ENCODE assay signal across 10 mouse cellular contexts in genomic region chr6:88200693-88201609, GRCm38 (mm10). TPM values are rescaled to one million over a fixed set of nuclear protein-coding genes. Genes with fewer than 3 reads are reported as not detected.
DNase-seq lines count a peak whose midpoint lies in the region; ATAC-seq and TF ChIP-seq lines count a peak whose summit lies in the region.
"Had no signal": no experiment of that assay in that cellular context is flagged by ENCODE, and none has a peak within 500 bp of the region (broad histone marks: within the 10 kb centered on the region; RNA-seq: fewer than 3 reads in every experiment).

No protein-coding gene starts in this region.

- peak overlapping the region; percentile 76 for H3K4me2 ChIP-seq in embryonic facial prominence, embryonic 13.5 days
- H3K4me2 ChIP-seq in limb, embryonic 11.5 days (ENCODE audit: low read depth, severe bottlenecking), result no peak overlapping the region

- peaks cover 75% of the 10 kb centered on the region for H3K4me1 ChIP-seq in heart, embryonic 10.5 days
- H3K4me1 ChIP-seq in embryonic facial prominence, embryonic 13.5 days, result peaks cover 77% of the 10 kb centered on the region
- peaks cover 27% of the 10 kb centered on the region for H3K4me1 ChIP-seq in limb, embryonic 11.5 days (ENCODE audit: control insufficient read depth, insufficient read depth, low read length)
- H3K4me1 ChIP-seq in thymus, adult 2 months (replicated peaks; ENCODE audit: control insufficient read depth, insufficient read depth, low read length), result 0 out of 2 replicates have a peak, but pooled peaks cover 4% of the 10 kb centered on the region

- H3K9me3 ChIP-seq in heart, embryonic 10.5 days, result no peaks in the 10 kb centered on the region
- no peaks in the 10 kb centered on the region for H3K9me3 ChIP-seq in embryonic facial prominence, embryonic 13.5 days
- no peaks in the 10 kb centered on the region for H3K9me3 ChIP-seq in limb, embryonic 11.5 days (ENCODE audit: control insufficient read depth, low read length)

- no peak for ATAC-seq in embryonic facial prominence, embryonic 13.5 days (ENCODE audit: insufficient number of reproducible peaks, insufficient read depth, low FRiP score, low TSS enrichment, low read depth)
- ATAC-seq in limb, embryonic 11.5 days (ENCODE audit: insufficient number of reproducible peaks, low FRiP score, low TSS enrichment, low read depth), result no peak

- peak overlapping the region; percentile 76 for H3K9ac ChIP-seq in embryonic facial prominence, embryonic 13.5 days
- no peak overlapping the region for H3K9ac ChIP-seq in limb, embryonic 11.5 days (ENCODE audit: low read length)
- H3K9ac ChIP-seq: liver, embryonic 14.5 days had no signal

- 0 out of 2 replicates have a peak overlapping the region, but pooled peaks have one; percentile 80 for H3K27ac ChIP-seq in heart, embryonic 10.5 days
- H3K27ac ChIP-seq in embryonic facial prominence, embryonic 13.5 days, result peak overlapping the region; percentile 23; the same call in 1 of the 2 replicates
- no peak overlapping the region for H3K27ac ChIP-seq in limb, embryonic 11.5 days (replicated peaks; ENCODE audit: low read depth, low read length)
- H3K27ac ChIP-seq in thymus, adult 2 months (ENCODE audit: control insufficient read depth, insufficient read depth, low read length), result no peak overlapping the region
- H3K27ac ChIP-seq: liver, embryonic 14.5 days had no signal

- no peak for TF ChIP-seq CTCF in thymus, adult 2 months (IDR thresholded peaks at IDR 0.05; ENCODE audit: borderline replicate concordance, control insufficient read depth, extremely low read depth, insufficient read depth, low read length, poor library complexity)

- WGBS in heart, embryonic 10.5 days, result 13% methylated on average over 20 of the region's 20 CpGs
- WGBS in embryonic facial prominence, embryonic 13.5 days, result 15% methylated on average over 20 of the region's 20 CpGs
- 6% methylated on average over 20 of the region's 20 CpGs for WGBS in limb, embryonic 11.5 days
- 90% methylated on average over 20 of the region's 20 CpGs for WGBS in thymus, adult 2 months

- peak overlapping the region; percentile 67 for H3K4me3 ChIP-seq in heart, embryonic 10.5 days
- H3K4me3 ChIP-seq in embryonic facial prominence, embryonic 13.5 days, result peak overlapping the region; percentile 56
- no peak overlapping the region for H3K4me3 ChIP-seq in limb, embryonic 11.5 days (ENCODE audit: low read depth, low read length)
- no peak overlapping the region for H3K4me3 ChIP-seq in thymus, adult 2 months (ENCODE audit: control insufficient read depth, insufficient read depth, low read length)

- H3K36me3 ChIP-seq in heart, embryonic 10.5 days, result peaks cover 14% of the 10 kb centered on the region; the same call in 1 of the 2 replicates
- peaks cover 6% of the 10 kb centered on the region; the same call in 1 of the 2 replicates for H3K36me3 ChIP-seq in embryonic facial prominence, embryonic 13.5 days
- no peaks in the 10 kb centered on the region for H3K36me3 ChIP-seq in limb, embryonic 11.5 days (ENCODE audit: control insufficient read depth, insufficient read depth, low read length)
- H3K36me3 ChIP-seq in thymus, adult 2 months (ENCODE audit: control insufficient read depth, insufficient read depth, low read length), result no peaks in the 10 kb centered on the region

- TF ChIP-seq POLR2A in thymus, adult 2 months (IDR thresholded peaks at IDR 0.05; ENCODE audit: control insufficient read depth, extremely low read depth, insufficient read depth, low read length, poor library complexity), result no peak

- no peak for DNase-seq in heart, embryonic 10.5 days (ENCODE audit: low spot score)
- DNase-seq in heart, adult 9 months (ENCODE audit: low spot score in 2 of 2), result no peak
- DNase-seq in 416B (ENCODE audit: low read depth), result peak; percentile 36
- peak; percentile 46 for DNase-seq in limb, embryonic 11.5 days (ENCODE audit: low spot score)
- no peak for DNase-seq in spleen, postnatal 4 days (ENCODE audit: low spot score in 2 of 2)
- no peak for DNase-seq in thymus, adult 2 months
- no peak for DNase-seq in retina, embryonic 14.5 days (ENCODE audit: low spot score)

- H3K27me3 ChIP-seq in heart, embryonic 10.5 days (ENCODE audit: insufficient read depth, poor library complexity, severe bottlenecking), result peaks cover 97% of the 10 kb centered on the region
- H3K27me3 ChIP-seq in embryonic facial prominence, embryonic 13.5 days, result peaks cover 100% of the 10 kb centered on the region
- peaks cover 92% of the 10 kb centered on the region for H3K27me3 ChIP-seq in limb, embryonic 11.5 days (ENCODE audit: control insufficient read depth, insufficient read depth, low read length)
- H3K27me3 ChIP-seq in thymus, adult 2 months (ENCODE audit: control insufficient read depth, insufficient read depth, low read length), result peaks cover 23% of the 10 kb centered on the region

RNA-seq across cellular contexts. Expression of gene Gata2, which starts 7.3 kb away (rescaled TPM):
- 24.5 and 24.8 TPM in 2 replicates for polyA plus RNA-seq in heart, embryonic 10.5 days (2016; fragmentation: Nextera tagmentation; extraction: Ambion mirVana)
- polyA plus RNA-seq in embryonic facial prominence, embryonic 13.5 days (2015; fragmentation: Nextera tagmentation; extraction: Ambion mirVana), result 54.9 and 81.7 TPM in 2 replicates
- 1.9 and 4.0 TPM in 2 replicates for polyA plus RNA-seq in limb, embryonic 11.5 days (2014; fragmentation: Nextera tagmentation; extraction: Ambion mirVana)
- 2.1 and 3.0 TPM in 2 replicates for polyA plus RNA-seq in thymus, adult 2 months (2012; rRNA removed)

RNA-seq across cellular contexts. Expression of gene Dnajb8, which starts 21.1 kb away (rescaled TPM):
- not detected in 2 replicates for polyA plus RNA-seq in heart, embryonic 10.5 days (2016; fragmentation: Nextera tagmentation; extraction: Ambion mirVana)
- polyA plus RNA-seq in embryonic facial prominence, embryonic 13.5 days (2015; fragmentation: Nextera tagmentation; extraction: Ambion mirVana), result not detected in 2 replicates
- polyA plus RNA-seq in limb, embryonic 11.5 days (2014; fragmentation: Nextera tagmentation; extraction: Ambion mirVana), result not detected in 2 replicates
- not detected in 2 replicates for polyA plus RNA-seq in thymus, adult 2 months (2012; rRNA removed)
- polyA plus RNA-seq: brain, embryonic 14.5 days; liver, embryonic 14.5 days had no signal

Comparison
In these comparisons a context has a peak if more than half of its experiments do, and no peak if none do; other contexts are left out.
1. DNase-seq: peak in 416B (single experiment) and limb, embryonic 11.5 days (single experiment); none in heart, embryonic 10.5 days (single experiment), heart, adult 9 months (0 of 2), spleen, postnatal 4 days (0 of 2), thymus, adult 2 months (single experiment) and retina, embryonic 14.5 days (single experiment).
2. H3K27ac ChIP-seq: peak in heart, embryonic 10.5 days (single experiment) and embryonic facial prominence, embryonic 13.5 days (single experiment); none in limb, embryonic 11.5 days (single experiment) and thymus, adult 2 months (single experiment).
3. H3K4me3 ChIP-seq: peak in heart, embryonic 10.5 days (single experiment) and embryonic facial prominence, embryonic 13.5 days (single experiment); none in limb, embryonic 11.5 days (single experiment) and thymus, adult 2 months (single experiment).